Mouse (Mus musculus) bone marrow macrophage, adult 2 months (primary cell): ENCODE results near the gene Mras.

Source experiments
- CTCF ChIP-seq: IDR thresholded peaks from 2 replicates; pipeline ENCODE4 v1.5.1; 2012; ENCODE audit warnings: low read depth, mild to moderate bottlenecking, low read length, moderate library complexity
- POLR2A ChIP-seq: IDR thresholded peaks from 2 replicates; pipeline ENCODE4 v1.6.1; 2012; ENCODE audit warnings: mild to moderate bottlenecking, low read depth, low read length, borderline replicate concordance

GRCm38 (mm10) chr9:99411785-99412184 is 25.4 kb downstream of the Mras start:
- TF ChIP-seq CTCF (no peak), POLR2A (no peak)
